Mouse (Mus musculus) lung, postnatal 0 days (tissue): ENCODE results near the gene Fnip1. TPM values are rescaled to one million over a fixed set of nuclear protein-coding genes. Genes with fewer than 3 reads are reported as not detected.
"Not testable (repeated sequence)": the region's sequence is repeated elsewhere in the genome, so short reads cannot be mapped to it uniquely, and the experiment has no call there.

Experiments
- ATAC-seq: fragments of 200-750 bp; cut with Nextera tagmentation; 2 replicates; pipeline ENCODE4 v1.8.0; 2017; ENCODE audit warnings: moderate library complexity
- DNase-seq: peaks from one replicate; pipeline ENCODE4 v3.0.0-alpha.2; 2016; ENCODE audit warnings: low spot score
- H3K27ac ChIP-seq: fragments of 300-500 bp; sonication (generic); 2 replicates; pipeline ENCODE4 v1.5.1; 2014; ENCODE audit warnings: antibody characterized with exemption, mild to moderate bottlenecking, low read length, mixed read lengths
- H3K27me3 ChIP-seq: fragments of 300-500 bp; sonication (generic); replicated peaks from 2 replicates; pipeline ENCODE4 v1.6.1; 2014; ENCODE audit warnings: low read length, mixed read lengths; ENCODE audit not compliant: insufficient read depth
- H3K36me3 ChIP-seq: fragments of 300-500 bp; sonication (generic); 2 replicates; pipeline ENCODE4 v1.6.1; 2014; ENCODE audit warnings: low read length, mixed read lengths; ENCODE audit not compliant: insufficient read depth
- H3K4me1 ChIP-seq: fragments of 300-500 bp; sonication (generic); 2 replicates; pipeline ENCODE4 v1.6.1; 2014; ENCODE audit warnings: antibody characterized with exemption, low read depth, low read length, mixed read lengths; ENCODE audit not compliant: insufficient read depth
- H3K4me2 ChIP-seq: fragments of 300-500 bp; sonication (generic); replicated peaks from 2 replicates; pipeline ENCODE4 v1.6.1; 2014; ENCODE audit warnings: low read depth, mild to moderate bottlenecking, low read length, moderate library complexity, mixed read lengths
- H3K4me3 ChIP-seq: fragments of 300-500 bp; sonication (generic); 2 replicates; pipeline ENCODE4 v1.5.1; 2014; ENCODE audit warnings: low read depth, low read length
- H3K9ac ChIP-seq: fragments of 300-500 bp; sonication (generic); replicated peaks from 2 replicates; pipeline ENCODE4 v1.6.1; 2014; ENCODE audit warnings: low read depth, mild to moderate bottlenecking
- H3K9me3 ChIP-seq: fragments of 300-500 bp; sonication (generic); 2 replicates; pipeline ENCODE4 v1.6.1; 2016; ENCODE audit warnings: low read length, mixed read lengths
- CTCF ChIP-seq: IDR thresholded peaks from 2 replicates; pipeline ENCODE4 v1.5.1; 2016; ENCODE audit warnings: antibody characterized with exemption, mild to moderate bottlenecking
- EP300 ChIP-seq: IDR thresholded peaks from 2 replicates; pipeline ENCODE4 v1.6.1; 2016; ENCODE audit warnings: antibody characterized with exemption, mild to moderate bottlenecking, control low read depth
- WGBS: fragments of 180-500 bp; shearing (Covaris S2); extraction: QIAGEN DNeasy Blood & Tissue Kit; methylation state at CpG from one replicate; pipeline ENCODE4 v1.1.7; 2014; 5-methylcytosine and 5-hydroxymethylcytosine counted together
- polyA plus RNA-seq: library from polyadenylated mRNA; unstranded; fragments of >200 nt; fragmentation: Nextera tagmentation; extraction: Ambion mirVana; gene quantifications from 2 replicates; pipeline ENCODE4 v1.2.1, GENCODE M21; 2015

Fnip1 gene
- polyA plus RNA-seq: 8.2 and 9.2 TPM in 2 replicates

- H3K36me3 ChIP-seq: no peaks in the 10 kb centered on the region
- DNase-seq (peak; percentile 96), ATAC-seq (peak; percentile 95)
- 1% methylated on average over 27 of the region's 47 CpGs for WGBS
- H3K9me3 ChIP-seq: no peaks in the 10 kb centered on the region
- H3K27ac ChIP-seq: peak within 1 kb of the TSS; percentile 91
- H3K27me3 ChIP-seq: no peaks in the 10 kb centered on the region
- no peak for TF ChIP-seq CTCF
- no peak for TF ChIP-seq EP300
- H3K4me2 ChIP-seq: peak within 1 kb of the TSS; percentile 65
- H3K4me1 ChIP-seq: 0 out of 2 replicates have a peak, but pooled peaks cover 3% of the 10 kb centered on the region
- peak within 1 kb of the TSS; percentile 86 for H3K9ac ChIP-seq
- H3K4me3 ChIP-seq: peak within 1 kb of the TSS; percentile 83
These were observed at the start of gene Fnip1 for GRCm38 (mm10) chr11:54437823-54438337. Gene Fnip1 (plus strand): TSS chr11:54438199.

DNA sequence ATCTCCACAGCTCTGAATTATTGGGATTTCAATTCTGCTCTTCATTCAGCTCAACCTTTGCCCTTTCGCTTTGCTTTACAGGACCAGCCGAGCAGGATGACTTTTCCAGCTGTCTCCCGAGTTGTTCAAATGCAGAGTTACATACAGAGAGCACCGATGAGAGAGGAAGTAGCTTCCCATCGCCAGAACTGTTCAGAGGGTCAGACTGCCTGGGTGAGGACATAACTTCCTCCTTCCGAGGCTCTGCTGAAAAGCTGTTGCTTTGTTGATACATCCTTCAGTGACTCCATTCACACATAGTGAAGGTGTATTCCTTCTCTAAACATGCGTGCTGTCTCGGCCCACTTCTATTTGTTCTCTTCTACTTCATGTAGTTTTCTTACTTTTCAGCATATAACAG, 47.6 kb upstream of the Fnip1 start:
- no peaks in the 10 kb centered on the region for H3K36me3 ChIP-seq
- no peak overlapping the region for H3K4me3 ChIP-seq
- no peak overlapping the region for H3K27ac ChIP-seq
- no peaks in the 10 kb centered on the region for H3K4me1 ChIP-seq
- DNase-seq: no peak
- no peak for TF ChIP-seq CTCF
- no peak for TF ChIP-seq EP300
- H3K9ac ChIP-seq: no peak overlapping the region
- no peak for ATAC-seq
- H3K9me3 ChIP-seq: no peaks in the 10 kb centered on the region
- H3K4me2 ChIP-seq: no peak overlapping the region
- 46% methylated on average over 8 of the region's 8 CpGs for WGBS
- no peaks in the 10 kb centered on the region for H3K27me3 ChIP-seq

DNA sequence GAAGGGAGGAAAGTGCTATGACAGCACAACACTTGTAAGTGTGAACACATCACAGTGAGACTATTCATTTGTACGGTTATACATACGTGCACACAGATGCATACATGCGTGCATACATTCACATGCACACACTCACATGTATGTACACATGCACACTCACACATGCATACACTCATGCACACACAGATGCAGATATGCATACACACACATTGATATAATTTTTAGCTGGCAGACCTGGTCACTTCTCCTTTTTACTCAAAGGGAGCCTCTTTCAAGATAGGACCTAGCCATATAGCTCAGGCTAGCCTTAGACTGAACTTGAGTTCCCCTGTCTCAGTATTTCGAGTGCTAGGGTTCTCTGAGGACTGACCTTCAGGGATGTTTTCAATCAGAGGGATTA, 46.7 kb upstream of the Fnip1 start:
- H3K9ac ChIP-seq: no peak overlapping the region
- no peak overlapping the region for H3K4me2 ChIP-seq
- DNase-seq (no peak), ATAC-seq (no peak)
- no peak for TF ChIP-seq EP300
- no peak for TF ChIP-seq CTCF
- H3K9me3 ChIP-seq: no peaks in the 10 kb centered on the region
- no peaks in the 10 kb centered on the region for H3K27me3 ChIP-seq
- H3K4me3 ChIP-seq: no peak overlapping the region
- 81% methylated on average over 4 of the region's 4 CpGs for WGBS
- H3K36me3 ChIP-seq: no peaks in the 10 kb centered on the region
- no peak overlapping the region for H3K27ac ChIP-seq
- no peaks in the 10 kb centered on the region for H3K4me1 ChIP-seq

DNA sequence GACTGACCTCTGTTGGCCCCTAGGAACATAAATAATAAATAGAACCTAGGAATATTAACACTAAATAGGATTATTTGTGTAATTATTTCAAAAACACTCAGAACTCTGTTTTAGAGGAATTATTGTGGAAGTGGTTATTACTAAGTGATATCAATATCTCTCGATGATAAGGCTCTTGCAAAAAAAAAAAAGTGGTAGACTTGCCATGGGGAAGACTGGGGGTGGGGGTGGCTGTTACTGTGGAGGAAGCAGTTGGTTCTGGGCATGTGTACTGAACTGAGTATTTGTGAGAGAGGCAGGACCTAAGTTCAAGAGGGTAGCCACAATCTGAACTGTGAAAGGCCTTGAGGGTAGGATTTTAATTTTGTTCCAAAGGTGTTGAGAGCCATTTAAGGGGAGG, 41.3 kb upstream of the Fnip1 start:
- no peak overlapping the region for H3K4me2 ChIP-seq
- no peaks in the 10 kb centered on the region for H3K4me1 ChIP-seq
- H3K9me3 ChIP-seq: no peaks in the 10 kb centered on the region
- no peaks in the 10 kb centered on the region for H3K36me3 ChIP-seq
- 71% methylated on average over 1 of the region's 1 CpGs for WGBS
- ATAC-seq (no peak), DNase-seq (no peak)
- no peak overlapping the region for H3K27ac ChIP-seq
- H3K9ac ChIP-seq: no peak overlapping the region
- H3K27me3 ChIP-seq: no peaks in the 10 kb centered on the region
- TF ChIP-seq EP300: no peak
- no peak for TF ChIP-seq CTCF
- H3K4me3 ChIP-seq: no peak overlapping the region

- WGBS: 46% methylated on average over 4 of the region's 4 CpGs
- Histone ChIP-seq H3K9ac (no peak overlapping the region), H3K27ac (no peak overlapping the region), H3K4me1 (no peaks in the 10 kb centered on the region), H3K27me3 (no peaks in the 10 kb centered on the region), H3K4me2 (no peak overlapping the region), H3K36me3 (no peaks in the 10 kb centered on the region), H3K4me3 (no peak overlapping the region), H3K9me3 (no peaks in the 10 kb centered on the region)
- DNase-seq (no peak), ATAC-seq (no peak)
- TF ChIP-seq CTCF: no peak
- no peak for TF ChIP-seq EP300
These were observed 39.9 kb upstream of the Fnip1 start for GRCm38 (mm10) chr11:54398058-54398457.

DNA sequence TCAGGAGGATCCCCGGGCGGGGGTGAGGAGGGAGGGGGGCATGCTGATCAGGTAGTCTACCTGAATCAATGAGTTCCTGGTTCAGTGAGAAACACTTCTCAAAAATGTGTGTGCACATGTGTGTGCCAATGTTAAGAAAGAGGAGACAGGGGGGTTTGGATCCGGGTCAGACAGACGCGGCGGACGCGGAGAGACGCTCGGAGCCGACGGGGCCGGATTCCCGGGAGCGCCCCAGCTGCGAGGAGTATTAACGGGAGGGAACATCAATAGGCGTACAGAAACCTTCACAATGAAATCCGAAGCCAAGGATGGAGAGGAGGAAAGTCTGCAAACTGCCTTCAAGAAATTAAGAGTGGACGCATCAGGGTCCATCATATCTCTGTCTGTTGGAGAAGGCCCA, 37.2 kb upstream of the Fnip1 start:
- H3K4me3 ChIP-seq, DNase-seq, H3K27ac ChIP-seq, H3K9ac ChIP-seq, H3K4me1 ChIP-seq, H3K36me3 ChIP-seq, H3K27me3 ChIP-seq, H3K9me3 ChIP-seq, H3K4me2 ChIP-seq, ATAC-seq: not testable (repeated sequence)
- WGBS: 95% methylated on average over 20 of the region's 20 CpGs

DNA sequence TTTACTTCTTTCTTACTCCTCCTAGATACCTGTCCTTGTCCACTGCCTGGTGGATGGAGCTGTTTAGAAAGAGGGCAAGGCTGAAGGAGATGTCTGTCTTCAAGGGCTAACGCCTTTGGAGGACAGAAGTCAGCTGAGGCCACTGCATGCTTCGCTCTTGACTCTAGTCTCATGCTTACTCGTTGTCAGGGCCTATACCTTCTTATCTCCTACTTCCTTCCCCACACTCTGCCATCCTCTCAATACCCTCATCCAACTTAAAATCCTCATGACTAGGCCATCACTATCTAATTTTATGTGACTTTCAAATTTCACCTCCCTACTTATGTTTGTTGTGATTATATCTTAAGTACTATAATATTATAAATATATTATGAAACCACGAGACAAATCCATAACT, 33.1 kb upstream of the Fnip1 start:
- H3K4me3 ChIP-seq: no peak overlapping the region
- ATAC-seq (no peak), DNase-seq (no peak)
- no peak overlapping the region for H3K27ac ChIP-seq
- H3K4me1 ChIP-seq: no peaks in the 10 kb centered on the region
- TF ChIP-seq CTCF (no peak), EP300 (no peak)
- no peak overlapping the region for H3K4me2 ChIP-seq
- H3K36me3 ChIP-seq: no peaks in the 10 kb centered on the region
- 73% methylated on average over 4 of the region's 4 CpGs for WGBS
- no peak overlapping the region for H3K9ac ChIP-seq
- no peaks in the 10 kb centered on the region for H3K27me3 ChIP-seq
- H3K9me3 ChIP-seq: no peaks in the 10 kb centered on the region
